Mouse (Mus musculus) heart, embryonic 14.5 days (tissue): ENCODE results near the gene Gm21974. TPM values are rescaled to one million over a fixed set of nuclear protein-coding genes. Genes with fewer than 3 reads are reported as not detected.

Experiments used
- ATAC-seq: fragments of 200-750 bp; cut with Nextera tagmentation; 2 replicates; pipeline ENCODE4 v1.8.0; 2017; ENCODE audit warnings: low read depth, moderate TSS enrichment; ENCODE audit not compliant: insufficient number of reproducible peaks, insufficient read depth, low FRiP score
- H3K27ac ChIP-seq, 2 experiments: fragments of 200-500 bp in 1 of 2; fragments of 300-500 bp in 1 of 2; sonication (generic) in 1 of 2; replicated peaks in 1 of 2; 2 replicates each; pipeline ENCODE4 v1.5.1; 2012 to 2014; ENCODE audit warnings: low read depth in 2 of 2, low read length in 2 of 2, control low read depth in 1 of 2, mild to moderate bottlenecking in 1 of 2, mixed read lengths in 1 of 2; ENCODE audit not compliant: control insufficient read depth in 1 of 2, insufficient read depth in 1 of 2
- H3K27me3 ChIP-seq: fragments of 300-500 bp; sonication (generic); 2 replicates; pipeline ENCODE4 v1.6.1; 2014; ENCODE audit warnings: mild to moderate bottlenecking, low read length, control low read depth; ENCODE audit not compliant: control insufficient read depth, insufficient read depth
- H3K36me3 ChIP-seq: fragments of 300-500 bp; sonication (generic); 2 replicates; pipeline ENCODE4 v1.6.1; 2014; ENCODE audit warnings: mild to moderate bottlenecking, control low read depth, low read length, mixed read lengths; ENCODE audit not compliant: control insufficient read depth, insufficient read depth
- H3K4me1 ChIP-seq, 2 experiments: fragments of 200-500 bp in 1 of 2; fragments of 300-500 bp in 1 of 2; sonication (generic) in 1 of 2; 2 replicates each; pipeline ENCODE4 v1.6.1; 2012 to 2014; ENCODE audit warnings: low read length in 2 of 2, control low read depth in 1 of 2, mixed read lengths in 1 of 2; ENCODE audit not compliant: control insufficient read depth in 2 of 2, insufficient read depth in 2 of 2
- H3K4me2 ChIP-seq: fragments of 300-500 bp; sonication (generic); 2 replicates; pipeline ENCODE4 v1.6.1; 2014; ENCODE audit warnings: mild to moderate bottlenecking, low read length
- H3K4me3 ChIP-seq, 2 experiments: fragments of 200-500 bp in 1 of 2; fragments of 300-500 bp in 1 of 2; sonication (generic) in 1 of 2; 2 replicates each; pipeline ENCODE4 v1.5.1; 2012 to 2014; ENCODE audit warnings: low read length in 2 of 2, mild to moderate bottlenecking in 2 of 2, control low read depth in 1 of 2, low read depth in 1 of 2, moderate library complexity in 1 of 2; ENCODE audit not compliant: control insufficient read depth in 1 of 2, insufficient read depth in 1 of 2
- H3K9ac ChIP-seq: fragments of 300-500 bp; sonication (generic); 2 replicates; pipeline ENCODE4 v1.6.1; 2014; ENCODE audit warnings: mild to moderate bottlenecking, low read length
- H3K9me3 ChIP-seq: fragments of 300-500 bp; sonication (generic); 2 replicates; pipeline ENCODE4 v1.6.1; 2016; ENCODE audit warnings: low read length, control low read depth; ENCODE audit not compliant: control insufficient read depth
- WGBS: fragments of 180-500 bp; shearing (Covaris S2); extraction: QIAGEN DNeasy Blood & Tissue Kit; methylation state at CpG from one replicate; pipeline ENCODE4 v1.1.7; 2014; 5-methylcytosine and 5-hydroxymethylcytosine counted together
- polyA plus RNA-seq: library from polyadenylated mRNA; unstranded; fragments of >200 nt; fragmentation: Nextera tagmentation; extraction: Ambion mirVana; gene quantifications from 2 replicates; pipeline ENCODE4 v1.2.1, GENCODE M21; 2014

Gene Gm21974
- polyA plus RNA-seq, 1 experiment from 2014 or later, result not detected

DNA sequence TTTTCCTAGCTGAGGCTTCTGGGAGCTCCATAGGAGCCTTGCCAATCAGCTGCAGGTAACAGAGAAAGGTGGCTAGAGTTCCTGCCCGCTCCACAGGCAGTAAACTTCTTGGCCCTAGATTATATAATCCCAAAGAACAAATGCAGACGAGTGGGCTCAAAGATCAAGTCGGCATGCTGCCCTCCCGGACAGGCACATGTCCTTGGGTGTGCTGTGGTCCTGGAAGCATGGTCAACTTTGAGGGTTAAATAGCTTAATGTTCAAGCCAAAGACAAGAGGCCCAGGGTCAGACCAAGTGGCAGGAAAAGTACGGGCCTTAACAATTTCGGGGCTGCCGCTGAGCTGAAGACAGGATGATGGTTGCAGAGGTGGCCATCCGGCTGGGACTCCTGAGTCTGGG, 30.8 kb upstream of the Gm21974 start:
- Histone ChIP-seq H3K4me3 (no peak overlapping the region), H3K4me1 (peaks cover 6 to 13% of the 10 kb centered on the region in 2 experiments), H3K36me3 (peaks cover 51% of the 10 kb centered on the region), H3K27me3 (peaks cover 19% of the 10 kb centered on the region), H3K27ac (no peak overlapping the region), H3K9ac (no peak overlapping the region), H3K9me3 (no peaks in the 10 kb centered on the region), H3K4me2 (no peak overlapping the region)
- no peak for ATAC-seq
- 90% methylated on average over 8 of the region's 8 CpGs for WGBS

DNA sequence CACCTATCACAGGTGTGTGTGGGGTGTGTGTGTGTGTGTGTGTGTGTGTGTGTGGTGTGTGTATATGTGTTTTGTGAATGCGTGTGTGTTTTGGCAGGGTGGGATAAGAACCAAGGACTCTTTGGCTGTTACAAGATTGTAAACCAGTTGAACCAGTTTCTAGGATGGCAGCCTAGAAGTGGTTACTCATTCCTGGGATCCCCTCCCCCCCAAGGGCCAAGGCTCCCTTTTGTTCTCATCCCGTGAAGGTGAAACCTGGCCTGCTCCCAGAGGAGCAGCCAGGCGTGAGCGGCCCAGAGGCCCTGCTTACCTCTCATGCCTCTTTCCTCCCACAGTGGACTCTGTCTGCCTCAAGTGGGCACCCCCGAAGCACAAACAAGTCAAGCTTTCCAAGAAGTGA, 30.0 kb upstream of the Gm21974 start:
- no peak overlapping the region for H3K4me2 ChIP-seq
- peaks cover 6 to 13% of the 10 kb centered on the region in 2 experiments for H3K4me1 ChIP-seq
- H3K27ac ChIP-seq, result no peak overlapping the region
- 79% methylated on average over 5 of the region's 5 CpGs for WGBS
- peaks cover 17% of the 10 kb centered on the region for H3K27me3 ChIP-seq
- peaks cover 59% of the 10 kb centered on the region for H3K36me3 ChIP-seq
- no peak overlapping the region for H3K4me3 ChIP-seq
- H3K9me3 ChIP-seq, result no peaks in the 10 kb centered on the region
- ATAC-seq, result no peak
- H3K9ac ChIP-seq, result no peak overlapping the region

DNA sequence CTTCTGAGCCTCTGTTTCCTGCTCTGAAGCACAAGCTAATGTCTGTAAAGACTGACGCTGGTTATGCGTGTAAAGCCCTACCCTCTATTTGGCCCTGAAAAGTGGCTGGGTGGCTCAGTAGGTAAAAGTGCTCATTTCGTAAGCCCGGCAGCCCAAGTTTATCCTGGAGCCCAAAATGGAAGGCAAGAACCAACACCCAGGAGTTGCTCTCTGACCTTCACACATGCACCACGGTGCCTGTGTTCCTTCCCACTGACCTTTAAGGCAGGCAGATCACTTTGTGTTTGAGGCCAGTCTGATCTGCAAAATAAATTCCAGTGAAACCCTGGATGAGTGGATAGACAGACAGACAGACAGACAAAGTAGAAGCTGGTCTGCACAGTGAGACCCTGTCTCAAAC, 28.5 kb upstream of the Gm21974 start:
- no peak overlapping the region for H3K27ac ChIP-seq
- H3K4me3 ChIP-seq, result no peak overlapping the region
- peaks cover under 1 to 2% of the 10 kb centered on the region in 2 experiments; a peak in 3 of 4 replicates for H3K4me1 ChIP-seq
- H3K36me3 ChIP-seq, result peaks cover 64% of the 10 kb centered on the region
- no peak for ATAC-seq
- 88% methylated on average over 5 of the region's 5 CpGs for WGBS
- H3K9ac ChIP-seq, result no peak overlapping the region
- peaks cover 3% of the 10 kb centered on the region for H3K27me3 ChIP-seq
- H3K9me3 ChIP-seq, result no peaks in the 10 kb centered on the region
- no peak overlapping the region for H3K4me2 ChIP-seq

- Histone ChIP-seq H3K4me1 (no peaks in the 10 kb centered on the region), H3K36me3 (peaks cover 71% of the 10 kb centered on the region), H3K9ac (no peak overlapping the region), H3K4me3 (no peak overlapping the region), H3K9me3 (no peaks in the 10 kb centered on the region), H3K27me3 (no peaks in the 10 kb centered on the region), H3K4me2 (no peak overlapping the region), H3K27ac (no peak overlapping the region)
- 82% methylated on average over 6 of the region's 6 CpGs for WGBS
- no peak for ATAC-seq
These were observed 27.4 kb upstream of the Gm21974 start for GRCm38 (mm10) chr7:127922451-127923275.

- H3K36me3 ChIP-seq, result peaks cover 78% of the 10 kb centered on the region
- 63% methylated on average over 8 of the region's 8 CpGs for WGBS
These were observed 26.3 kb upstream of the Gm21974 start for GRCm38 (mm10) chr7:127921516-127921915.

DNA sequence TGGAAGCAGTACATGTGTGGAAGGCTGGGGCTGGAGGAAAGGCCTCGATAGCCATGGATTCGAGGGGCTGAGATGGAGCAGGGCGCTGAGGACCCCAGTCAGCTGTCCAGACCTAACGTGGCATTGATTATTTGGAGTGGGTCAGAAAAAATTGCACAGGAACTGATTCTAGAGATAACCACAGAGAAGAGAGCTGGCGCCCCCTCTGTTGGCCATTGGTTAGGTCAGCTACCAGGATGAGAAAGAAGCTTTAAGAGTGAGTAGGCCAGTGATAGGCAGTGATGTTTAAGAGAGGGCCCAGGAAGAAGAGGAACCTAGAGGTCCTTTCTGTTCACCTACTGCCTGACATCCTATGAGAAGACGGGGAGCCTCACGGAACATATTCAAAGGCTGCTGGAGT, 24.0 kb upstream of the Gm21974 start:
- H3K36me3 ChIP-seq, result peaks cover 73% of the 10 kb centered on the region
- ATAC-seq, result no peak
- H3K9me3 ChIP-seq, result no peaks in the 10 kb centered on the region
- H3K4me3 ChIP-seq, result no peak overlapping the region
- no peak overlapping the region for H3K27ac ChIP-seq
- WGBS, result 76% methylated on average over 7 of the region's 7 CpGs
- H3K27me3 ChIP-seq, result no peaks in the 10 kb centered on the region
- H3K9ac ChIP-seq, result no peak overlapping the region
- H3K4me1 ChIP-seq, result no peaks in the 10 kb centered on the region
- no peak overlapping the region for H3K4me2 ChIP-seq

More at GRCm38 (mm10) chr7:127921516-127921915, 26.3 kb upstream of the Gm21974 start:
- ATAC-seq, result no peak
- Histone ChIP-seq H3K9ac (no peak overlapping the region), H3K27ac (no peak overlapping the region), H3K4me1 (no peaks in the 10 kb centered on the region), H3K4me3 (no peak overlapping the region), H3K27me3 (no peaks in the 10 kb centered on the region), H3K4me2 (no peak overlapping the region), H3K9me3 (no peaks in the 10 kb centered on the region)

- Histone ChIP-seq H3K4me2 (no peak overlapping the region), H3K27ac (no peak overlapping the region), H3K4me3 (no peak overlapping the region), H3K36me3 (peaks cover 62% of the 10 kb centered on the region), H3K9me3 (no peaks in the 10 kb centered on the region), H3K4me1 (peaks cover 0 to 2% of the 10 kb centered on the region in 2 experiments; a peak in 2 of 4 replicates), H3K27me3 (no peaks in the 10 kb centered on the region), H3K9ac (no peak overlapping the region)
- no peak for ATAC-seq
- 56% methylated on average over 3 of the region's 3 CpGs for WGBS
These were observed 22.9 kb upstream of the Gm21974 start for GRCm38 (mm10) chr7:127918203-127918602.
